Mouse (Mus musculus) left cerebral cortex, adult 8-10 months (tissue): ENCODE data around the gene Tpm4. TPM values are rescaled to one million over a fixed set of nuclear protein-coding genes. Genes with fewer than 3 reads are reported as not detected.
A peak's percentile ranks its signal among the peaks of the same experiment; 100 is the strongest.

ENCODE experiments used
- DNase-seq, 2 experiments: peaks; one replicate each; pipeline ENCODE4 v3.0.0; 2022; ENCODE audit warnings: low spot score in 2 of 2
- total RNA-seq, 4 experiments: library from RNA; stranded (reverse); gene quantifications; 2 replicates each; pipeline ENCODE4 v1.2.4; 2022

Tpm4 gene
- total RNA-seq, 4 experiments from 2014 or later = 24.2 to 31.4 (median 26.1) TPM

DNA sequence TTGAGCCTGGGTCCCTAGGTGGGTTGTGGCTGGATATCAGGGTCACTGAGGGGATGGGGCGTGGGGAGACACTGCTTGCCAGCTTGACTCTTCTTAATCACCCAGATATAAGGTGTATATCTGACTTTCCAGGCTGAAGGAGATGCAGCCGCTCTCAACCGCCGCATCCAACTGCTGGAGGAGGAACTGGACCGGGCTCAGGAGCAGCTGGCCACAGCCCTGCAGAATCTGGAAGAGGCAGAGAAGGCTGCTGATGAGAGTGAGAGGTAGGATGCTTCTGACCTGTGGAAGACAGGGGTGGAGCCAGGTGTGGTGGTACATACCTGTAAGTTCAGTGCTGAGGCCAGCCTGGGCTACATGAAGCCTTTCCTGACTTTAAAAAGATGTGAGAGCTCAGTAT, 3.7 kb downstream of the Tpm4 start:
- no peak for DNase-seq

GRCm38 (mm10) chr8:72143256-72143824, 8.6 kb downstream of the Tpm4 start:
- no peak for DNase-seq

DNA sequence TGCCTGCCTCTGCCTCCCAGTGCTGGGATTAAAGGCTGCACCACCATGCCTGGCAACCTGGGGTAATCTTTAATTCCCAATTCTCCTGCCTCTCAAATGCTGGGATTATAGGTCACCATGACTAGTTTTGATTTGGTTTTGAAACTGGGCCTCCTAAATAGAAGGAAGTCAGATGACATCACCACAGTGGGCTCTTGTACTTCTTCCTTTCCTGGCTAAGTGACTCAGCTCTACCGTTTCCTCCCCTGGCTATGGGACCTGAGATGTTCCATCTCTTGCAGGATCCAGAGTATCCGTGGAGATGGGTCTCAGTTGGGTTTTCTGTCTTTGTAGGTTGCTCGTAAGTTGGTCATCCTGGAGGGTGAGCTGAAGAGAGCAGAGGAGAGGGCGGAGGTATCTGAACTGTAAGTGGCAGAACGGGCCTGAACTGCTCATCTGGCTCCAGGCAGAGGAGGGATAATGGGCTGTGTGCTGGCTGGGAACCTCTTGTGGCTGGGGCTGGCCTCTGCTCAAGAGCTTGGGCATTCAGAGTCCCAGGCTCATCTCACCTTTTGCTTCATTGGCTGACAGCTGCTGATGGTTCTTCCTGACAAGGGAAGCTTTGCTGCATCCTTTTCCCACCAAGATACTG, 9.7 kb downstream of the Tpm4 start:
- DNase-seq = no peak

DNA sequence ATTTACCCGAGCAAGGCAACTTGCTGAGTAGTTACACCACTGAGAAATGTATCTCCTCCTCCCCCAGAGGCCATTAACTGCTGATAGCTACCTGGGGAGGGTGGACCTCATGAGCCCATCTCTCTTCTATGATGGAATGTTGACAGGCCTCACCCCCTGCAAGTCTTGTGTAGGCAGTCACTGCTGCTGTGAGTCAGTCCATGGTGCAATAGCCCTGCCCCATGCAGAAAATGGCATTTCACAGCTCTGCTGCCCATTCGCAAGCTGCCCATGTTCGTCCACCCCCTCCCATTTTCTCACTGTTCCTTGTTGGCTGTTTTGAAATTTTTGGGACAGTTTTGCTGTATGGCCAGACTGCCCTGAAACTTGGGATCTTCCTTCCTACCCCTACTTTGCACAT, 10.7 kb downstream of the Tpm4 start:
- no peak for DNase-seq

DNA sequence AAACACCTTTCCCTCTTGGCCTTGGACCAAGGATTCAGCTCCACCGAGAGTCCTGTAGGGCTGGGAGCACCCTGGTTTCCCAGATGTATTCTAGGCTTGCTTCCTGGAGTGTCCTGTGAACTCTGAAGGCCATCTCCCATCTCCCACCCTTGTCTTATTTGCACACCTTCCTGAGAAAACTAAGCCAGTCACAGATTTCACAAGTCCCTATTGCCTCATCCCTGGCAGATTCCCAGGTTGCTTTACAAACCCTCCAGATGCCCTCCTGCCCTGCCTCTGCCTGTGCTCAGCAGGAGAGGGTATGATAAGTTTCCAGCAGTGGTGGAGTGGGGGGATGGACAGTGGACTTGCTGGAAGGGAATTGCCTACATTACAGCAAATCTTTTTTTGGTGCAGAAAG, 11.3 kb downstream of the Tpm4 start:
- DNase-seq = no peak

DNA sequence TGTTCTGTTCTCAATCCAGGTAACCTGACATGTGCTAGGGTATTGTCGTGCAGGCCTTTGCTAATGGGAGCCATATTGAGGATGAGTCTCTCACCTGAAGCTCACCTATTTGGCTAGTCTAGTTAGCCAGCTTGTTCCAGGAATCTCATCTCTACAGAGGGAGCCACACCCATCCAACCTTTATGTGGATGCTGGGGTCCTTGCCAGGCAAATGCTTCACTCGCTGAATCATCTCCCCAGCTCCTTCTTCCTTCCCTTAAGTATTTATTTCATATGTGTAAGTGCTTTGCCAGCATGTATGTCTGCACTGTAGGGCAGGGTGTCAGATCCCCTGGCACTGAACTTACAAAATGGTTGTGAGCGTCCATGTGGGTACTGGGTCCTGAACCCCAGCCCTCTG, 11.8 kb downstream of the Tpm4 start:
- DNase-seq = no peak

DNA sequence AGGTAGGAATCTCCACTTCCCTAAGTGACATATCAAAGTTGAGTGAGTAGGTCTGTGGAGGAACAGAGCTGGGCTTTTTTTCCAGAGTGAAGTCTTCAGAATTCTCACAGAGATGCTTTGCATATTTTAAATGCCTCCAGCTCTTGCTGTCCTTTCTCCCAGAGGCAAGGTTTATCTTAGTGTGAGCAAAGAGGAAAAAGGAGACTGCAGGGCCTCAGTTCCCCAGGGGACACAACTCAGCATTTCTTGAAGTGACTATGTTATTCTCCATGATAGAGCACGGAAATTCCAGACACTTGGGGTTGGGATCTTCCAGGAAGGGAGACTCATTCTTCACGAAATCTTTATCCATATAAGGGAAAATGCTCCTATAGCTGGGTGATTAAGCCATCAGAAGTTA, 12.5 kb downstream of the Tpm4 start:
- no peak for DNase-seq

- no peak for DNase-seq
Measured at GRCm38 (mm10) chr8:72149056-72149455, 14.3 kb downstream of the Tpm4 start.

GRCm38 (mm10) chr8:72151418-72152078, 16.8 kb downstream of the Tpm4 start:
- DNase-seq = no peak

DNA sequence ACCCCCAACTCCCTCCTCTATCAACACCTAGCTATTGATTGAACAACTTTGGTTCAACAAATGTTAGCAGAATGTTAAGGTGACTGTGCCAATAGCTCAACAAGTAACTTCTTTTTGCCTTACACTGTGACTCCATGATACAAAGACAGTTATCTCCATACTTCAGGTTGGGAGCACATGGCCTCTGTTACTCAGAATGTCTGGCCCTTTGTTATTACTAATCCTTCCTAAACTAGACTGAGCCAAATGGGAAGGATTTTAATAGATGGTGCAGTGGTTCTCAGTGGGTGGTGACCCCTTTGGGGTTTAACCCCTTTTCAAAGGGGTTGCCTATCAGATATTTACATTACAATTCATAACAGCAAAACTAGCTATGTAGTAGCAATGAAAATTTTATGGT, 18.6 kb downstream of the Tpm4 start:
- no peak for DNase-seq

DNA sequence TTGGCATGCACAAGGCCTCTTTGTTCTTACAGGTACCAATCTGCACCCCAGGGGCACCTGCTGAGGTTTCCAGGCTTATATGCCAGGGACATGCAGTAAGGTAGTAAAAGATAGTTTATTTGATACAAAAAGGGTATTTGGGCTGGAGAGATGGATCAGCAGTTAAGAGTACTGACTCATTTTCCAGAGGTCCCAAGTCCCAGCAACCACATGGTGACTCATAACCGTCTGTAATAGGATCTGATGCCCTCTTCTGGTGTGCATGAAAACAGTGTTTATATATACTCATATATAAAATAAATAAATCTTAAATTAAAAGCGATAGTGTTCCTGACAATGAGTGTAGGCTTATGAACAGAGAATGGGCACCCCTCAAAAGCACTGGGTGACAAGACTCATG, 23.3 kb downstream of the Tpm4 start:
- no peak for DNase-seq

DNA sequence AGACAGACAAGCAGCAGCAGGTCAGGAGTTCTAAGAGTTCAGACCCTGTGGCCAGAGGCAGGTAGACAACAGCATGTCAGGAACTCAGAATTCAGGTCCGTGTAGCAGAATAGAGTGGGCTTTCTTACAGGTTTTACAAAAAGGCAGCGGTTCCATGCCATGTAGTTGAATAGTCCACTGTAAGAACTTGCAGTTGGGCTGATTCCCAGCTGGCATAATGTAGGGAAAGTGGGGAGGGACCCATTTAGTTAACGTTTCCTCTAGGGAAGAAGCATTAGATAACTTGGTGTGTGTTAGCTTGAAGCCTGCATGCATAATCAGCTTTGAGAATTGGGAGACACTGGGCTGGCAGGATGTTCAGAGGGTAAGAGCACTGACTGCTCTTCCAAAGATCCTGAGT, 24.0 kb downstream of the Tpm4 start:
- no peak for DNase-seq

GRCm38 (mm10) chr8:72160007-72160406, 25.2 kb downstream of the Tpm4 start:
- DNase-seq = no peak

- peak; percentile 100 for DNase-seq
Measured at GRCm38 (mm10) chr8:72160707-72161697, 26.2 kb downstream of the Tpm4 start, which contains the start of gene Rab8a. Gene Rab8a, plus strand, starts transcription at chr8:72161200.

DNA sequence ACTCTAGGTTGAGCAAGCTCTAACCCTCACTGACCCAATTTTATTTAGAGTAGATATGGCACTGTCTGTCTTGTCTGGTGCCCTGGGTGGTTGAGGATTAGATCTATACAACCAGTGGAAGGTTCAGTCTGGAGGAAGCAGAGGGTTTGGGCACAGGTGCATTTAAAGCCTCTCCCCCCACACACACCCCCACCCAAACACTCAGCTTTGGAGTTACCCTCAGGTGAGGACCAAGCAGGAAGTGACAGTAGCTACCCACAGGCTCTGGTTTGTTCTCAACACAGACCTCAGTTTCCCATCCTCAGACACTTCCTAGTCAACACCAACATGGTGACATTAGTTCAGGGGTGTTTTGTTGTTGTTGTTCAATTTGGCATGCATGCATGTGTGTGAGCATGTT, 28.0 kb downstream of the Tpm4 start:
- DNase-seq = no peak

DNA sequence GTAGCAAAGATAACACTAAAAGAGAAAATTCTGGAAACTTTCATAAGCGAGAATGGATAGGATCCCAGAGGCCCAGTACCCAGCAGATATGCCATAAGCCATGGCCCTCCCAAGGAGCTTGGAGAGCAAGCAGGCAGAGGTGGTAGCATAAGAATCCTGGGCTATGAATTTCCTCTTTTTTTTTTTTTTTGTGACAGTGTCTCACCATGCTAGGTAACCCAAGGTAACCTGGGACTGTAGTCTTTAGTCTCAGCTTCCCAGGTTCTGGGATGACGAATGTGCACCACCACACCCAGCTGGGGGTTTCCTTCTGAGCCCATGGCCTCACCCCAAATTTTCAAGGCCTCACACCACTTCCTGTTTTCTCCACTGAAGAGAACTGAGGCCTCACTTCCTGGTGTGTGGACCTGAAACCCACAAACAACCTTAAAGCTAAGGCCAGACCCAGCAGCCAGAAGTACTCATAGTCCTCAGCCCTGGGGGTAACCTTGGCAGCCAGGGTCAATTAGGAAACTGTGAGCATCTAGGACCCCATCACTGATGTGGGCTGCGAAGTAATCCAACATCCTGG, 34.4 kb downstream of the Tpm4 start:
- DNase-seq = no peak

- no peak for DNase-seq
Measured at GRCm38 (mm10) chr8:72169681-72170249, 35.0 kb downstream of the Tpm4 start.

GRCm38 (mm10) chr8:72177346-72177925, 42.7 kb downstream of the Tpm4 start:
- peak in 1 of 2 experiments; percentile 39 for DNase-seq

DNA sequence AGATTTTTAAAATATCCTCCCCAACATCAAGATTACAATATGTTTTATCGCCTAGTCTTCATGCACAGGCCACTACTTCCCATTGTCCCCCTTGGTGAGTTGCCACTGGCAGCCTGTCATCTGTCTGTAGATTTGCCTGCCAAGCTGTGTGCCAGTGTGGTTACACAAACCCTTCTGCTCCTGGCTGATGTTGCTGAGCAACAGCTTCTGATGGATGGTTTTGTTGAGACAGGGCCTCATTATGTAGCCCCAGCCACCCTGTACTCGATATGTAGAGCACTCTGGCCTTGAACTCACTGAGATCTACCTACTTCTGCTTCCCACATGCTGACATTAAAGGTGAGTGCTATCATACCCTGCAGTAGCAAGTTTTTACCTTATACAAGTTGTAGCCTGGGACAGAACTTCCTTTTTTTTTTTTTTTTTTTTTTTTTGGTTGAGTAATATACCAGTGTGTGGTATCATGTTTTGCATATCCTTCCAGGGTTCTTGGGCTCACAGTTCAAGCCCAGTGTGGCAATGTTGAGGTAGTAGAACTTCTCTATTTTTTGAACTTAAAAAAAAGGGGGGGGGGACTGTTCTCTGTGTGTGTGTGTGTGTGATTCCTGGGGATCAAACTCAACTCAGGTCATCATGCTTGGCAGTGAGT, 48.9 kb downstream of the Tpm4 start:
- no peak for DNase-seq

DNA sequence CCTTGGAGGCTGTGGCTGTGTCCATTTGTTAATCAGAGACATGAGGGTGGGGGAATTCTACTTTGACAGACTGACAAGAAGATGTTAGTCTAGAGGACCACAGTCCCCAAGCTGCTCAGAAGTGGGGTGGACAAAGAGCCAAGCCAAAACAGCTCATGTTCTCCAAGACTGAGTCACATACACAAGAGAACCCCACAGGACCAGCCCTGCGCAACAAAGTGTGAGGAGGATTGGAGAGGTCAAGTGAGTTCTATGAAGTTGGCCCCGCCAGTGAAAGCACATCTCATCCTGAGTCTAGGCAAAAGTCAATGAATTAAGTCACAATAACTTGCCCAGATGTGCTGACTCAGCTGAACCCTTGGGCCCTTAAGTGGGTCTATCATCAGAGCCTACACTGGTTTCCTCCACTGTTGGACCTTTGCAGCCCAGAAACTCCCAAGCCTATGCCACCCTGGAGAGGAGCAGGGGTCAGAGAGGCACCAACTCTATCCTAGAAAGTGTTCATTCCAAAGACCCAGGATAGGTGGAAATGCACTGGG, 53.1 kb downstream of the Tpm4 start:
- no peak for DNase-seq
